Mouse (Mus musculus): ENCODE results near the gene Irf3. TPM values are rescaled to one million over a fixed set of nuclear protein-coding genes. Genes with fewer than 3 reads are reported as not detected.

Irf3 gene
- polyA plus RNA-seq, 1 experiment from 2014 or later: 59.6 TPM

GRCm38 (mm10) chr7:44998501-44998955, 1.1 kb downstream of the Irf3 start, which contains the start of gene Bcl2l12:
Gene Bcl2l12, minus strand, starts transcription at chr7:44998712.
- Histone ChIP-seq H3K4me2 (replicated peaks; ENCODE audit: low read depth, low read length) (peak within 1 kb of the TSS; percentile 89), H3K9ac (ENCODE audit: low read depth, low read length) (peak within 1 kb of the TSS; percentile 69), H3K9me3 (ENCODE audit: control insufficient read depth, low read length) (no peaks in the 10 kb centered on the region), H3K27me3 (ENCODE audit: control insufficient read depth, insufficient read depth, low read length) (no peaks in the 10 kb centered on the region), H3K4me3 (ENCODE audit: low read depth, low read length) (peak within 1 kb of the TSS; percentile 69), H3K27ac (ENCODE audit: low read depth, low read length) (peak within 1 kb of the TSS; percentile 65), H3K4me1 (replicated peaks; ENCODE audit: control insufficient read depth, insufficient read depth, low read length) (peaks cover 3% of the 10 kb centered on the region), H3K36me3 (ENCODE audit: control insufficient read depth, insufficient read depth, low read length) (peaks cover 11% of the 10 kb centered on the region)
- WGBS: 4% methylated on average over 18 of the region's 18 CpGs
- peak; percentile 58 for DNase-seq (ENCODE audit: low spot score)
- no peak for ATAC-seq (ENCODE audit: low FRiP score)

GRCm38 (mm10) chr7:44999753-45000152, 2.3 kb downstream of the Irf3 start:
- no peaks in the 10 kb centered on the region for H3K9me3 ChIP-seq (ENCODE audit: control insufficient read depth, low read length)
- H3K36me3 ChIP-seq (ENCODE audit: control insufficient read depth, insufficient read depth, low read length): peaks cover 11% of the 10 kb centered on the region
- 84% methylated on average over 11 of the region's 11 CpGs for WGBS

GRCm38 (mm10) chr7:45000539-45001114, 3.2 kb downstream of the Irf3 start:
- Histone ChIP-seq H3K4me3 (ENCODE audit: low read depth, low read length) (no peak overlapping the region), H3K27me3 (ENCODE audit: control insufficient read depth, insufficient read depth, low read length) (no peaks in the 10 kb centered on the region), H3K4me2 (replicated peaks; ENCODE audit: low read depth, low read length) (no peak overlapping the region), H3K36me3 (ENCODE audit: control insufficient read depth, insufficient read depth, low read length) (peaks cover 14% of the 10 kb centered on the region), H3K4me1 (replicated peaks; ENCODE audit: control insufficient read depth, insufficient read depth, low read length) (peaks cover 3% of the 10 kb centered on the region), H3K9me3 (ENCODE audit: control insufficient read depth, low read length) (no peaks in the 10 kb centered on the region), H3K27ac (ENCODE audit: low read depth, low read length) (no peak overlapping the region), H3K9ac (ENCODE audit: low read depth, low read length) (no peak overlapping the region)
- ATAC-seq (ENCODE audit: low FRiP score) (no peak), DNase-seq (ENCODE audit: low spot score) (no peak)
- 90% methylated on average over 21 of the region's 21 CpGs for WGBS

More at GRCm38 (mm10) chr7:44999753-45000152, 2.3 kb downstream of the Irf3 start:
- Histone ChIP-seq H3K4me3 (ENCODE audit: low read depth, low read length) (no peak overlapping the region; the same call in 1 of the 2 replicates), H3K27me3 (ENCODE audit: control insufficient read depth, insufficient read depth, low read length) (no peaks in the 10 kb centered on the region), H3K9ac (ENCODE audit: low read depth, low read length) (no peak overlapping the region), H3K27ac (ENCODE audit: low read depth, low read length) (no peak overlapping the region), H3K4me2 (replicated peaks; ENCODE audit: low read depth, low read length) (no peak overlapping the region), H3K4me1 (replicated peaks; ENCODE audit: control insufficient read depth, insufficient read depth, low read length) (peaks cover 3% of the 10 kb centered on the region)
- DNase-seq (ENCODE audit: low spot score): no peak
- ATAC-seq (ENCODE audit: low FRiP score): no peak

- DNase-seq (ENCODE audit: low spot score): no peak
These were observed 5.0 kb downstream of the Irf3 start for GRCm38 (mm10) chr7:45002440-45002839.

GRCm38 (mm10) chr7:45004546-45004945, 7.1 kb downstream of the Irf3 start:
- Histone ChIP-seq H3K4me3 (ENCODE audit: low read depth, low read length) (no peak overlapping the region), H3K36me3 (ENCODE audit: control insufficient read depth, insufficient read depth, low read length) (peaks cover 33% of the 10 kb centered on the region), H3K4me1 (replicated peaks; ENCODE audit: control insufficient read depth, insufficient read depth, low read length) (no peaks in the 10 kb centered on the region), H3K27ac (ENCODE audit: low read depth, low read length) (no peak overlapping the region), H3K4me2 (replicated peaks; ENCODE audit: low read depth, low read length) (no peak overlapping the region), H3K9ac (ENCODE audit: low read depth, low read length) (no peak overlapping the region), H3K9me3 (ENCODE audit: control insufficient read depth, low read length) (no peaks in the 10 kb centered on the region), H3K27me3 (ENCODE audit: control insufficient read depth, insufficient read depth, low read length) (no peaks in the 10 kb centered on the region)
- DNase-seq (ENCODE audit: low spot score): no peak
- ATAC-seq (ENCODE audit: low FRiP score): no peak
- 83% methylated on average over 3 of the region's 3 CpGs for WGBS

More at GRCm38 (mm10) chr7:45002440-45002839, 5.0 kb downstream of the Irf3 start:
- H3K9me3 ChIP-seq (ENCODE audit: control insufficient read depth, low read length): no peaks in the 10 kb centered on the region
- H3K27me3 ChIP-seq (ENCODE audit: control insufficient read depth, insufficient read depth, low read length): no peaks in the 10 kb centered on the region
- no peak for ATAC-seq (ENCODE audit: low FRiP score)
- H3K4me3 ChIP-seq (ENCODE audit: low read depth, low read length): no peak overlapping the region
- no peaks in the 10 kb centered on the region for H3K4me1 ChIP-seq (replicated peaks; ENCODE audit: control insufficient read depth, insufficient read depth, low read length)
- H3K36me3 ChIP-seq (ENCODE audit: control insufficient read depth, insufficient read depth, low read length): peaks cover 23% of the 10 kb centered on the region
- 98% methylated on average over 7 of the region's 7 CpGs for WGBS
- no peak overlapping the region for H3K27ac ChIP-seq (ENCODE audit: low read depth, low read length)
- H3K4me2 ChIP-seq (replicated peaks; ENCODE audit: low read depth, low read length): no peak overlapping the region
- H3K9ac ChIP-seq (ENCODE audit: low read depth, low read length): no peak overlapping the region

- Histone ChIP-seq H3K4me2 (replicated peaks; ENCODE audit: low read depth, low read length) (no peak overlapping the region), H3K4me1 (replicated peaks; ENCODE audit: control insufficient read depth, insufficient read depth, low read length) (no peaks in the 10 kb centered on the region), H3K27ac (ENCODE audit: low read depth, low read length) (no peak overlapping the region), H3K27me3 (ENCODE audit: control insufficient read depth, insufficient read depth, low read length) (no peaks in the 10 kb centered on the region), H3K4me3 (ENCODE audit: low read depth, low read length) (no peak overlapping the region), H3K9me3 (ENCODE audit: control insufficient read depth, low read length) (no peaks in the 10 kb centered on the region), H3K36me3 (ENCODE audit: control insufficient read depth, insufficient read depth, low read length) (peaks cover 37% of the 10 kb centered on the region), H3K9ac (ENCODE audit: low read depth, low read length) (no peak overlapping the region)
- ATAC-seq (ENCODE audit: low FRiP score) (no peak), DNase-seq (ENCODE audit: low spot score) (no peak)
- 86% methylated on average over 6 of the region's 6 CpGs for WGBS
These were observed 8.0 kb downstream of the Irf3 start for GRCm38 (mm10) chr7:45005321-45005992.

GRCm38 (mm10) chr7:45006503-45006902, 9.1 kb downstream of the Irf3 start:
- DNase-seq (ENCODE audit: low spot score): no peak
- no peak for ATAC-seq (ENCODE audit: low FRiP score)
- no peak overlapping the region for H3K4me3 ChIP-seq (ENCODE audit: low read depth, low read length)

GRCm38 (mm10) chr7:45007141-45007540, 9.7 kb downstream of the Irf3 start:
- no peak for ATAC-seq (ENCODE audit: low FRiP score)
- WGBS: 96% methylated on average over 29 of the region's 29 CpGs
- no peak overlapping the region for H3K27ac ChIP-seq (ENCODE audit: low read depth, low read length)
- H3K4me1 ChIP-seq (replicated peaks; ENCODE audit: control insufficient read depth, insufficient read depth, low read length): no peaks in the 10 kb centered on the region
- no peak overlapping the region for H3K4me2 ChIP-seq (replicated peaks; ENCODE audit: low read depth, low read length)
- H3K27me3 ChIP-seq (ENCODE audit: control insufficient read depth, insufficient read depth, low read length): no peaks in the 10 kb centered on the region
- H3K36me3 ChIP-seq (ENCODE audit: control insufficient read depth, insufficient read depth, low read length): peaks cover 34% of the 10 kb centered on the region
- no peaks in the 10 kb centered on the region for H3K9me3 ChIP-seq (ENCODE audit: control insufficient read depth, low read length)
- H3K4me3 ChIP-seq (ENCODE audit: low read depth, low read length): no peak overlapping the region
- no peak for DNase-seq (ENCODE audit: low spot score)
- H3K9ac ChIP-seq (ENCODE audit: low read depth, low read length): no peak overlapping the region

More at GRCm38 (mm10) chr7:45006503-45006902, 9.1 kb downstream of the Irf3 start:
- no peak overlapping the region for H3K9ac ChIP-seq (ENCODE audit: low read depth, low read length)
- H3K27me3 ChIP-seq (ENCODE audit: control insufficient read depth, insufficient read depth, low read length): no peaks in the 10 kb centered on the region
- no peak overlapping the region for H3K4me2 ChIP-seq (replicated peaks; ENCODE audit: low read depth, low read length)
- peaks cover 37% of the 10 kb centered on the region for H3K36me3 ChIP-seq (ENCODE audit: control insufficient read depth, insufficient read depth, low read length)
- no peaks in the 10 kb centered on the region for H3K9me3 ChIP-seq (ENCODE audit: control insufficient read depth, low read length)
- 96% methylated on average over 11 of the region's 12 CpGs for WGBS
- no peaks in the 10 kb centered on the region for H3K4me1 ChIP-seq (replicated peaks; ENCODE audit: control insufficient read depth, insufficient read depth, low read length)
- H3K27ac ChIP-seq (ENCODE audit: low read depth, low read length): no peak overlapping the region

- DNase-seq (ENCODE audit: low spot score) (no peak), ATAC-seq (ENCODE audit: low FRiP score) (no peak)
- no peak overlapping the region for H3K4me3 ChIP-seq (ENCODE audit: low read depth, low read length)
- no peaks in the 10 kb centered on the region for H3K4me1 ChIP-seq (replicated peaks; ENCODE audit: control insufficient read depth, insufficient read depth, low read length)
- H3K27ac ChIP-seq (ENCODE audit: low read depth, low read length): no peak overlapping the region
- H3K4me2 ChIP-seq (replicated peaks; ENCODE audit: low read depth, low read length): no peak overlapping the region
- no peaks in the 10 kb centered on the region for H3K9me3 ChIP-seq (ENCODE audit: control insufficient read depth, low read length)
- no peak overlapping the region for H3K9ac ChIP-seq (ENCODE audit: low read depth, low read length)
- H3K27me3 ChIP-seq (ENCODE audit: control insufficient read depth, insufficient read depth, low read length): no peaks in the 10 kb centered on the region
- peaks cover 35% of the 10 kb centered on the region for H3K36me3 ChIP-seq (ENCODE audit: control insufficient read depth, insufficient read depth, low read length)
- 93% methylated on average over 30 of the region's 30 CpGs for WGBS
These were observed 10.4 kb downstream of the Irf3 start for GRCm38 (mm10) chr7:45007846-45008245.

Data from hindbrain, embryonic 11.5 days (tissue).